Mouse (Mus musculus) 416B (cell line): ENCODE results near the gene Slc36a1.

Experiments
- DNase-seq: peaks from one replicate; pipeline ENCODE4 v3.0.0; 2011; ENCODE audit warnings: low read depth

Slc36a1 gene

DNA sequence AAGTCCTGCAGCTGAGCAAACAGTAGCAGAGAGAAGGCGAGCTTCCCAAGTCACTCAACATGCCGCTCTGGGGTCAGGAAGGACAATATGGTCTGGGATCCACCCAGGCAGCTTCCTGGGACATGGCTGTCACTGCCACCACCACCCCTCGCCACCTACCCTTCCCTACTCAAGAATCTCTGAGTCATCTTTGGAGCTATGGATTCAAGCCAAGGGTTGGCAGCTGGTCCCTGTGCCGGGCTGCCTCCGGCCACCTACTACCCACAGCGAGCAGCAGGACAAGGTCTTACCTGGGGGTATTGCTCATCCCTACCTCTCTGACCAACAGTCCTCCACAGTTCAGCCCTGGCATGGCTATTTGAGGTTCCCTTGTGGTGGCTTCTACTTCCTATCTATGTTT lies 70.6 kb downstream of the Slc36a1 start:
- no peak for DNase-seq
